Mouse (Mus musculus): ENCODE measurements around the gene Lrfn3. TPM values are rescaled to one million over a fixed set of nuclear protein-coding genes. Genes with fewer than 3 reads are reported as not detected.

The Lrfn3 gene
- total RNA-seq, 2 experiments from 2014 or later = 0.83 to 1.2 TPM

DNA sequence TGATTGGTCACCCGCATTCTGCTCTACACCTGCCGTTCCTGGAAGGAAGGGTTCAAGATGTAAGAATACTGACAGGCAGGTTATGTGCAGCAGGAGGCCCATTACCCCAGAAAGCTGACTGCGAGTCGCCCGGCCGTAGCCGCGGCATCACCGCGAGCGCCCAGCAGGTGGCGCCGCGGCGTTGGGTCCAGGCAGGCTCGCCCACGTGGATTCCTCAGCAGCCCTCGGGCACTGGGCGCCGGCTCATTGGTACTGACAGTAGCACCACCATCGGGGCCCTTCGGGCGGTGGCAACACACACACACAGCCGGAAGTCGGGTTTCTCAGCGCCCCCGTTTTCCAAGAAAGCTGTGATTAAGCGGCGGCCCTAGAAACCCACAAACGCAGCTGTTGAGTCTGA is 14.7 kb downstream of the Lrfn3 start:
- intact Hi-C loops (cut with DNase I) = no loop called here

DNA sequence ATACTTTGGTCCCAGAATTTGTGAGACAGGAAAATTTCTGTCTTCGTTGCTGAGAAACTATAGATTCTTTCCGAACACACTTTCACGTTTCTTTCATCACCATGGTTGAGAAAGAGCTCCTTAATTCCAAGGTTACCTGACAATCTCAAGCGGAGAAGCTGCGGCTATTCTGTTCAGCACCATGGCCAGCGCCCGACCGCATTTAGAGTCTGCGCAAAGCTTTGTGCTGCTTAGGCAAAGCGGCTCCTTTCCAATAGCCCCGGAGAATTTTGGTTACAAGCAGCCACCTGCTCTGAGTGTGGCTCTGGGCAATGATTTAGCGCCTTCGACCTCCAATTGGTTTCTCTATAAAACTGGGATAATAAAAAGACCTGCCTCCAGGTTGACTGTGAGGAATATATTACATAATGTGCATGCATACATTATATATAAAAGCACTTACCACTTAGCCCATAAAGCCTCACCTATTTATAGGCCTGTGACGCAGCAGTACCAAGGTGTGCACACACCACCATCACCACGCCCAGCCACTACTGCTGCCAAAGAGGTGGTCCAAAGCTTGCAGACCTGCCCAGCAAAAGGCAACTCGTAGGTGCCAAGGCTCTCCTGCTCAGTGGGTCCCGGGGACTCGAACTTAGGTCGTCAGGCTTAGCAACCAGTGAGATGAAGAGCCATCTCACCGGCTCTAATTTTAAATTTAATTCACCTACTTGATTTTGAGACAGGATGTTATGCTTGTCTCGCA is 15.8 kb downstream of the Lrfn3 start:
- intact Hi-C loops (cut with DNase I) = no loop called here

More for the DNA sequence above, 14.7 kb downstream of the Lrfn3 start:
- peak; percentile 60 to 68 for DNase-seq

DNA sequence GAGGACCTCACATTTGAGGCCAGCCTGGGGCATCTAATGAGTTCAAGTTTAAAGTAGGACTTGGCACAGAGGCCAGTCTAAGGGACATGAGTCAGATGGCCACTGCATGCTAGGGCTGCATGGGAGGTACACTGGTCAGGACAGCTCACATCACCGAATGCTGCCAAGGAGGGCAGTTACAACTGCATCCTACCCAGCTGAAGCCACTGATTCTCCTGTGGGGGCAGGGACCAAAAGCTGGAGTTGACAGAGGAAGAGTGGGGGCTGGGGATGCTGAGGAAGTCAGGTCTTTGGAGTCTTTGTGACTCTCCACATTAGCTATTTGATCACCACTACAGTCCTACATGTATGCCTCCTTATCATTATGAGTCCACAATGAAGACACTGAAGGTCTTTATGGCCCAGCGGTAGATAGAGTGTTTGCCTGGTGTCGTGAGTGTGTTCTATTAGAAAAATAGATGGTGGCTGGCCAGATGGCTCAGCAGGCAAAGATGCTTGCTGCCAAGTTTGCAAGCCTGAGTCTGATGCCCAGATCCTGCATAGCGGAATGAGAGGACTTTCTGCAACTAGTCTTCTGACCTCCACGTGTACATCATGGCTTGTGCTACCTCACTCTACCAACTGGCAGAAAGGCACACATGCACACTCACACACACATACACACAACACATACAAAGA is 23.0 kb downstream of the Lrfn3 start:
- intact Hi-C loops (cut with DNase I) = no loop called here
- no peak for DNase-seq

More for the DNA sequence above, 15.8 kb downstream of the Lrfn3 start:
- DNase-seq = peak; percentile 70 to 81

DNA sequence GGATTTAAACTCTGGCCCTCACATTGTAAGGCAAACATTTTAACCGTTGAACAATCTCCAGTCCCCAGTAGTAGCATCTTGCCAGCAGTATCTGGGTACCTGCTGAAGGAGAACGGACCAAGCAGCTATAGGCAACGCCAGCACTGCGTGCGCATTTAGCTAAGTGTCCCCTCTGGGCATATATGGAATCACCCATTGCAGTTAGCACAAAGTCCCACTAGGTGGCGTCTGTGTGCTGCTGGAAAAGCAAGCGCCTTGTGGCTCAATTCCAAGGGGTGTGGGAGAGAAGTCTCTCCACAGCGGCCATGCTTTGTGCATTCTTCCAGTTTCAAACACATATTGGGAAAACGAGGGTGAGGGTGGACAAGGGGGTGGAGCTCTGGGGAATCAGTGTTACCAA is 26.2 kb downstream of the Lrfn3 start:
- intact Hi-C loops (cut with DNase I) = no loop called here
- DNase-seq = peak; percentile 82 to 89

DNA sequence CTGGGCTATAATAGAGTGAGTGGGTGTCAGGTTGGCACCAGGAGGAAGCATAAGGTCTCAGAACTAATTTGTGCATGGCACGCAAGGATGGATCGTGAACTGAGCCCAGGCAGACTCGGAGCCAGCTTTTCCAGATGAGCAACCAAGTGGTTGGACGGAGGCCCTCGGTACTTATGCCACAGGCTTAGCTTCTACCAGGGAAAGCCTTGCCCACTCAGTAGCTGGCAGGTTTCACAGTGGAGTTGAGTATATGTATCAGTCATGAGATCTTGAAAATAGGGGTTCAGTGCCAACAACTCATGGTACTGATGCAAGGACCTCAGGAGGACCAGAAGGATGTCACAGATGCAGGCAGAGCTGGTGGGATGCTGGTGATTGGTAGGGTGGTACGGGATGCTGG is 26.9 kb downstream of the Lrfn3 start:
- intact Hi-C loops (cut with DNase I) = no loop called here
- no peak for DNase-seq

DNA sequence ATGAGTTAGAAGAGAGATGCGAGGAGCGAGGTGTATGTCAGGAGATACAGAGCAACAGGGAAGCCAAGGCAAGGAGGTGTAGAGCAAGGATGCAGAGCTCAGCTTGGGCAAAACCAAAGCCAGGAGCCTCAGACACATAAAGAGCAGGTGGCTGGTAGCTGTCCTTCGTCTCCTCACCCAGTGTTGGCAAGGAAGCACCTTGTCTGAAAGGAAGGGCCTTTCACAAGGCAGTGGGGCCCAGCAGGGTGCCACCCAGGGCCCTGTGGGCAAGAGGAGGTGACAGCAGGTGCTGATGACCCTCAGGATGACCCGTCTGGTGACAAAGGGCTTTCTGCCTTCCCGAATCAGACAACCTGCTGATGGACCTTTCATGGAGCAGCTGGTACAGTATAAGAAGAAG is 28.0 kb downstream of the Lrfn3 start:
- intact Hi-C loops (cut with DNase I) = no loop called here
- DNase-seq = no peak

DNA sequence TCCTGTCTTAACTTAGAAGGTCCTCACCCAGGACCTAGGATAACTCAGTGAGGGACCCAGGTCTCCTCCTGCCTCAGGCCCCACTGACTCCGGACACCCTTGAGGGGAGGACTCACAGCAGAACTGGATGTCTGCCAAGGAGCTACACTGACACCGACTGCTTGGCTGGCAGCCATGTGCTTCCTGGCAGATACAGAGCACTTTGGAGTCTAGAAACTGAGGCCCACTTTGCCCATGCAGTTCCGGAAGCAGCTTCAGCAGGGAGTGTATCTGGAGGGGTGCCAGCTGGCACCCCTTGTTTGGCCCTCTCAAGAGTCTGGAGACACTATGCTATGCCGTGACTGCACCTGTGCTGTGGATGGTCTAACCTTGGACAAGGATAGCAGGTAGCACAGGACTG is 29.1 kb downstream of the Lrfn3 start:
- intact Hi-C loops (cut with DNase I) = no loop called here
- DNase-seq = peak; percentile 63 to 66

DNA sequence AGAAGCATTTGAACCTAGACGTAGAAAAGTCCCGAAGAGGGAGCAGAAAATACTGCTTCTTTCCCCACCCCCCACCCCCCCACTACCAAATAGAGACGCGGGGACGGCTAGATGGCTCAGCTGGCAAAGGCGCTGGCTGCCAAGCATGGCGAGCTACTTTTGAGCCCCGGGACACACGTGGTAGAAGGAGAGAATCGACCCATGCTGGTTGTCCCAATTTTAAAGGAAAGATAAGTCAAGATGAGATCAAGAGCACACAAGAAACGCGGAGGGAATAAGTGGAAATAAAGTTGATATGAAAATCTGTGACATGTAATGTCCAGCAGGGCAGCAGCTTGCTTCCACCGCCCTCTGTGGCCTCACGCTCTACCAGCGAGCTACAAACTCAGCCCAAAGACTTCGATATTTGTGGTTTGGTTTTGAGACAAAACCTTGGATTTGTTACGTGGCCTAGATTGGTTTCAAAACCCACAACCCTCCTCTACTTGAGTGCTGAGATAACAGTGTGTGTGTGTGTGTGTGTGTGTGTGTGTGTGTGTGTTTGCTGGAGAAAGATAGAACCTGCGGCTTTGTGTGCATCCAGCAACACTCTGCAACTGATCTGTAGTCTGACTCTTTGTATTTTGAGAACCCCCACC is 29.8 kb downstream of the Lrfn3 start:
- DNase-seq = no peak
- intact Hi-C loops (cut with DNase I) = no loop called here

DNA sequence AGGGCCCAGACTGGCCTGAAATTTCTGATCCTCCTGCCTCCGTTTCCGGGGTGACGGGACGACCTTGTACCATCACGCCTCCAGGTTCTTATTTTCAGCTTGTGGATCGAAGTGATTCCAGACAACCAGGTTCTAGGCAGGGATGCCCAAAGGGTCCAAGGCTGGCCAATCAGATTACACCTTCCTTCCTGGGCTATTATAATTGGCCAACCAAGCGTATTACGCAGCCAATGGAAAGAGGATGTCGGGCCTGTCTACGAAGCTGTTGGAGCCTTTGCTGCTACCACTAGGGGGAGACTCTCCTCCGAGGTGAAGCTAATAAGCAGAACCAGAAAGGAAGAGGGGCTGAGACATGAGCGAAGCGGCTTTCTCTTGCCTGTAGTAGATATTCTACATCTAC is 30.7 kb downstream of the Lrfn3 start:
- intact Hi-C loops (cut with DNase I) = no loop called here
- DNase-seq = peak; percentile 54 to 77

DNA sequence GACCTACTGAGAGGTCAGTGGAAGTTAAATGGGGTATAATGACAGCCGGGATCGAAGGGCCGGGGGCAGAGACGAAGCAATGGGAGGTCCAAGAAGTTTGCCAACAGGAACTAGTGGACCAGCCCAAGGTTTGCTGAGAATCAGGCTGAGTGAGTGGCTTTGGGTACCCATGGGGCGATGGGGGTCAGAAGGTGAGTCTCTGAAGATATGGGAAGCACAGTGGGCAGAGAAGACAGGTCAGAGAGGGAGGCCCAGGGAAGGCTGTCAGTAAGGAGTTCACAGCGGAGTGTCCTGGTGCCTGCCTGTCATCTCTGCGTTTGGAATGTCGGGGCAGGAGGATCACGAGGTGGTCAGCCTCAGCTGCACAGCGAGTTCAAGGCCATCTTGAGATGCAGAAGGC is 34.2 kb downstream of the Lrfn3 start:
- DNase-seq = no peak

DNA sequence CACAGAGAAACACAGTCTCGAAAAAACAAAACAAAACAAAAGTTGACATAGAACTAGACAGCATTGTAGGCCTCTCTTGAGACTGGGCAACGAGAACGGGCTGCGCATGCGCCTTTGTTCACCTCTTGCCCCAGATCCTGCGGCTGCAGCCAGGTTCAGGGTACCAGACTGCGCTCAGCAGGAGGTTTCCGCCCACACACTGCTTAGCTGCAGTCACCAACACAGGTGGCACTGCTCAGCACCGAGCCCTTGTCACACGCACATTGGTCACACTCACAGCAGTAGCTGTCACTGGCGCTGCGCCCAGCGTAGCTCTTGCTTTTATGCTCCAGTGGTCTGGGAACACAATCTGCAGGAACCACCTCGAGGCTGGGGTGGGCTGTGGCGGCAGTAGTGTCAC is 35.4 kb downstream of the Lrfn3 start:
- DNase-seq = no peak
- intact Hi-C loops (cut with DNase I) = no loop called here

More for the DNA sequence above, 34.2 kb downstream of the Lrfn3 start:
- intact Hi-C loops (cut with DNase I) = no loop called here

DNA sequence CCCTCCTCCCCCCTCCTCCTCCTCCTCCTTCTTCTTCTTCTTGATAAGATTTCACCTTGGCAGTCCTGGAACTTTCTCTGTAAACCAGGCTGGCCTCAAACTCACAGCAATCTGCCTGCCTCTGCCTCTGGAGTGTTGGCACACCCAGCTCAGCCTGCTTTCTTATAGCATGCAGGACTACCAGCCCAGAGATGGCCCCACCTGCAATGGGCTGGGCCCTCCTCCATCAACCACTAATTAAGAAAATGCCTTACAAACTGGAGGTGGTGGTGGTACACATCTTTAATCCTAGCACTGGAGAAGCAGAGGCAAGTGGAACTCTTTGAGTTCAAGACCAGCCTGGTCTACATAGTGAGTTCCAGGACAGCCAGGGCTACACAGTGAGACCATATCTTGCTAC is 36.1 kb downstream of the Lrfn3 start:
- intact Hi-C loops (cut with DNase I) = no loop called here
- no peak for DNase-seq

DNA sequence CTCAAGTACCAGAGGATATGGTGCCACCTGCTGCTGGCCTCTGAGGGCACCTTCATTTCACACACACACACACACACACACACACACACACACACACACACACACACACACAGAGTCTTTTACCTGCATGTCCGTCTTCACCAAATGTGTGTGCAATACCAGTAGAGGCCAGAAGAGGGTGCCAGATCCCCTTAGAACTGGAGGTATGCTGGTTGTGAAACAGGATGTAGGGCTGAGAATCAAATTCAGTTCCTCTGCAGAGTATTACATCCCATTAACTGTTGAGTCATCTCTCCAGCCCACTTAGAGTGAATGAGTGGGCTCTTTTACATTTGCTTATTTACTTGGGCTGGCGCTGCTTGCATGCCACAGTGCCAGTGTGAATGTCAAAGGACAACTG is 37.2 kb downstream of the Lrfn3 start:
- peak in 1 of 2 experiments; percentile 59 for DNase-seq
- intact Hi-C loops (cut with DNase I) = no loop called here

DNA sequence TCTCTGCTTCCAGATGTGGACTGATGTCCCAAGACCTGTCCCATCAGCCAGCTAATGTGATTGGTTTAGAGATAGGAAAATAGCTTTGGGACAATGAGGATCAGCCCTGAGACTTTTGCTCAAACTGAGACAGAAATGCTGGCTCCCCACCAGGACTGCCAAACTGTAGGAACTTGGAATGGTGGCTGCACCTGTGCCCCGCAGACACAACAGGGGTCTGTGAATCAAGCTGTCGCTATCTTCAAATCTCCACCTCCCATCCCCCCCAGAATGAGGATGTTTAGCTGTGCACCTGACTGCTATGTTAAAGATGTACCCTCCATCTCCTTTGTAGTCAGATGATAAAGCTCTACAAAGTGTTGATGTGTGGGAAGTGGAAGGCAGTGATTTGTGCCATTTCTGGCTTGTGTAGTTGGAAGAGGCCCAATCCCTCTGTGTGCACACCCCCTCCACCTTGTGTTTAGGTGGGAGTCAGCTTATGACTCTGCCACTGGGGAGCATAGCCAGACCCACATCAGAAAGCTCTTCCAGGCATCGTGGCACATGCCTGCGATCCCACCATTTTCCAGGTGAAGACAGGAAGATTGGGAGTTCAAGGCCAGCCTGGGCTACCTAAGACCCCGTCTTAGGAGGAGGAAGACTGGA is 38.1 kb downstream of the Lrfn3 start:
- no peak for DNase-seq
- intact Hi-C loops (cut with DNase I) = no loop called here

DNA sequence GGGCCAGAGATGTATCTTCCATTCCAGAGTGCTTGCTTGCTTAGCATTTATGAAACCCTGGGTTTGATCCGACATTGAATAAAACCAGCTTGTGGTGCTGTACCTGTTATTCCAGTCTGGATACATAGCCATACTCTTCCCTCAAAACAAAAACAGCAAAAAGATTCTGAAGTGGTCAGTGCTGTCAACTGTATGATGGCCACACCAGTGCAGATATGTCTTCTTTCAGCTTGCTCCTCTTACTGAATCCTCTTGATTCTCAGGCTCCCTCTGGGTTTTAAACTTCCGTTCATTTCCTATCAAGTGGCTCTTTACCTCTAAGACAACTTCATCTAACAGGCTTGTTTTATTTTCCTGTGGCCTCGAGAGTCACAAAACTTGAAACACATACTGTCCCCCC is 38.8 kb downstream of the Lrfn3 start, which contains the start of gene Sdhaf1:
Gene Sdhaf1, minus strand, starts transcription at position 101 of the 400 bp plus-strand sequence.
- intact Hi-C loops (cut with DNase I) = no loop called here
- no peak for DNase-seq

DNA sequence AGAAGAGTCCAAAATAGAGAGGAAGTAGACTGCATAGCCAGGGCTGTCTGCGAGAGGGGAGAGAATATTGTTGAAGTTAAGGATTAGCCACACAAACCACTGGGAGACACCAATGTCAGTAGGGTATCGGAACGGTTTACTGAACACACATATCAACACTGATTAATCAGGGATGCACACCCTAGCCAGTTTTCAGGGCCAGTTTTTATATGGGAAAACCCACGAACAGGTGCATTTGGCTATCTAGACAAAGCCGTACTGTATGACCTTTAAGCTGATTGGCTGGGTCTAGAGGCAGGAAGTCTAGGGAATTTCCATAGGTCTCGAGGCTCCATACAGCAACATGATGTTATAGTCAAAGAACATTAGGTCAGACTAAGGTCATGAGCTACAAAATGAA is 39.7 kb downstream of the Lrfn3 start:
- intact Hi-C loops (cut with DNase I) = no loop called here
- DNase-seq = no peak

DNA sequence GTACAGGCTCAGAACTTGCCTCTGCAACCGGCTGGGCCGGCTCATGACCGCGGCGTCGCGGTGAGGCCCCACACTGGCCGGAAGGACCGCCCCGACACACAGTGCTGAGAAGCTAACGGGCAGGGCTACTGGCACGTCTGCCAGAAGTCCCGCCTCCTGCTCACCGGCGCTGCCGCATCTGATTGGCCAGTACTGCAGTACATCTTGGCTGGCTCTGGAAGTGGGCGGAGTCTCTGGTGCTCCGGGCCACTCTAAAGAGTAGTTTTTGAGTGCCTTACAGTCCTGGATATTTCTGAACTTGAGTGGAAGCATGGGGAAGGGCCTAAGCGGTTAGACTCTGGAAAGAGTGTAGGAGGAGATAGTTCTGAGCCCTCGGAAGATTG is 40.3 kb downstream of the Lrfn3 start:
- DNase-seq = peak; percentile 97 to 98
- intact Hi-C loops (cut with DNase I) = no loop called here

DNA sequence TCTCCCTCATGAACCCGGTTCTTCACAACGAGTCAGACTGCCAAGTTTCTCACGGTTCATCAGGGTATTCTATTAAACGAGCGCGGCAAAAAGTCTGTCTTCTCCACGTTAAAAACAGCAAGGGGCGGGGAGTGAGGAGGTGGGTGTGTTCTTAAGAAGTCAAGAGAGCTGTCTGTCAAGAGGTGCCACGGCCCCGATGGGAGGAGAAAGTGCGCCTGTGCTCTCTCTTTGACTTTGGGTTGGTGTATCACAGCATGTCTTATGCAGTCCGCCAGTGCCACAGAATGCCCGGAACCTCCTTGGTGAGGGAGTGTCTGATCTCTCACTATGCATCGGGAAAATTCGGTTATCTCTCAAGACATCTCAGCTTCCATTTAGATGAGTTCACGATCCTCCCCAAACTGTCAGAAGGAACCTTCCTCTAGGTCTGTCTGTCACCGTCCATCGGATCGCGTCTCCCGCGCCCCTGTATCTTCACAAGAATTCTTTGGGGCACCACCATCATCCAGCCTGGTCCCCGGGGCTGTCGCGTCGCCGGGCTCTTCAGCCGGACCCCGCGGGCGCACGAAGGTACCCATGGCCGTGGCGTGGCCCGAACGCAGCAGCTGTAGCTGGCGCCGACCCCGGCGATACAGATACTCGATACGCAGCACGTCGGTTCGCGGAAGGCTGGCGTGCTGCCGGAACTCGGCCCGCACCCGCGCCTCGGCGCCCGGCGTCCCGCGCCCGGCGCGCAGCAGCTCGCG is 40.9 kb downstream of the Lrfn3 start, which contains the start of gene E130208F15Rik:
Gene E130208F15Rik, plus strand, starts transcription at position 202 of the 746 bp plus-strand sequence.
- DNase-seq = peak; percentile 66 to 69
- intact Hi-C loops (cut with DNase I) = no loop called here

DNA sequence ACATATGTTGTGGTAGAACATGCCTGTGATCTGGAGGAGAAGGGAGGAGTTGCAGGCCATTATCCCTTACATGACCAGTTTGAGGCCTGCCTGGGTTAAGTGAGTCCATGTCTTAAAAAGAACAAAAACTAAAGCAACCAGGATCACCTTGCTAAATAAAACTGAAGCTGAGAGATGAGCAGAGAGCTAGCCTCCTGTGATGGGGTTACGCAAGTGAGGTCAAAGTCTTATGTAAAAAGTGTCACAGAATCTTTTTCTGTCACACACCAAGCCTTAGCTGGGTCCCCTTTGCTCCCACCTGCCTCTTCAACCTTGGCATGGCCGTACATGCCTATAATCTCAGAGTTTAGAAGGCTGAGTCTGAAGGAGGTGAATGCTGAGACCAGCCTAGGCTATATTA is 41.6 kb downstream of the Lrfn3 start:
- DNase-seq = no peak
- intact Hi-C loops (cut with DNase I) = no loop called here

DNA sequence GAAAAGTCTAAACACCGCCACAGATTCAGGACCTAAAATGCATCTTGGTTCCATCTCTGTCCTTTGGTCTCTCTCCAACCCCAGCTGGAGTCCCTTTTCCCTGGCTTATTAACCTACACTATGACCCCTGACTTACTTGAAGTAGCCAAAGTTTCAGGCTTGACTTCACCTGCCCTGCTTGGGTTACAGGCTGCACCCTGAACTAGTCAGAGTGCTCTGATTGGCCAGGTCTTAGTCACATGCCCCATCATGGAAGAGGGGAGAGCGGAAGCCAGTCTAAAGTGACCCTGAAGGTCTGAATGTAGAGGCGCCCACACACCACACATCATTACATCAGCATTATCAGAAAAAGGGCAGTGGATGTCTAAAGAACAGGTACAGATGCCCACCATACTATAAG is 44.4 kb downstream of the Lrfn3 start:
- intact Hi-C loops (cut with DNase I) = no loop called here

More for the DNA sequence above, 44.4 kb downstream of the Lrfn3 start:
- DNase-seq = no peak
